Mouse (Mus musculus) midbrain, embryonic 10.5 days (tissue): ENCODE data around the gene Sfmbt1. TPM values are rescaled to one million over a fixed set of nuclear protein-coding genes. Genes with fewer than 3 reads are reported as not detected.
"Not testable (repeated sequence)": the region's sequence is repeated elsewhere in the genome, so short reads cannot be mapped to it uniquely, and the experiment has no call there.

Experiments used
- DNase-seq: peaks from one replicate; pipeline ENCODE4 v3.0.0-alpha.2; 2017; ENCODE audit warnings: low spot score
- H3K27ac ChIP-seq: fragments of 300-500 bp; sonication (generic); replicated peaks from 2 replicates; pipeline ENCODE4 v1.5.1; 2016; ENCODE audit warnings: mild to moderate bottlenecking
- H3K27me3 ChIP-seq: fragments of 300-500 bp; sonication (generic); 2 replicates; pipeline ENCODE4 v1.6.1; 2016; ENCODE audit warnings: low read depth, mild to moderate bottlenecking; ENCODE audit not compliant: poor library complexity, severe bottlenecking
- H3K36me3 ChIP-seq: fragments of 300-500 bp; sonication (generic); 2 replicates; pipeline ENCODE4 v1.6.1; 2016; ENCODE audit warnings: mild to moderate bottlenecking, moderate library complexity
- H3K4me1 ChIP-seq: fragments of 300-500 bp; sonication (generic); 2 replicates; pipeline ENCODE4 v1.6.1; 2016
- H3K4me3 ChIP-seq: fragments of 300-500 bp; sonication (generic); 2 replicates; pipeline ENCODE4 v1.5.1; 2016; ENCODE audit warnings: mild to moderate bottlenecking, moderate library complexity
- H3K9me3 ChIP-seq: fragments of 300-500 bp; sonication (generic); replicated peaks from 2 replicates; pipeline ENCODE4 v1.6.1; 2016; ENCODE audit warnings: mild to moderate bottlenecking
- WGBS: fragments of 180-500 bp; shearing (Covaris S2); methylation state at CpG from one replicate; pipeline ENCODE4 v1.1.7; 2016; 5-methylcytosine and 5-hydroxymethylcytosine counted together
- polyA plus RNA-seq: library from polyadenylated mRNA; unstranded; fragments of >200 nt; fragmentation: Nextera tagmentation; extraction: Ambion mirVana; gene quantifications from 2 replicates; pipeline ENCODE4 v1.2.1, GENCODE M21; 2016

The Sfmbt1 gene
- polyA plus RNA-seq, 1 experiment from 2014 or later = 22.6 TPM

DNA sequence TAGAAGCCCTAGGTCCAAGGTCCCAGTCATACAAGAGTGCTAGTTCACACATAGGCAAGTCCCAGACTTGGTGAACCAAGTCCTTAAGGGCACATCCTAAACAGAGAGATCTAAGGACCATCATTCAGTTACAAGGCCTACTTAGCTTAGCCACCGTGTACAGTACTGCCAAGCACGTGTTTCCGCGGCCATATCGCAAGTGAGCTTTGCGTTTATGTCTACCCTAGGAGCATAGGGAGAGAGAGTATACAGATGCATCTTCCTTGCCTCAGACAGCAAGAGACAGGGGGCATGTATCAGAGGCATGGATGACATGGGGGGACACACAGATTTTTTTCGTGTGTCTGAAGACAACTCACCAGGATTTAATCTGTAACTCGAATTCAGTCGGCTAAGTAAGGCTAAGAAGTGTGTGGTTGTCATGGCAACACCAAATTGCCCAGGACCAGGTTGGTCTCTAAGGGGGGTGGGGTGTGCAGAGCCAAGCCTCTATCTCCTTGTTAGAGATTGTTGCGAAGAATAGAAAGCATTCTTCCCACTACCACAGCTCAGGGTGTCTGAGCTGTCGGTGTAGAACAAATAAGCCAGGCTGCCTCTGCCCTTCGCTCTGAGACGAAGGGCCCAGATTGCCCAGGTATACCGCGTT lies 17.1 kb upstream of the Sfmbt1 start:
- Histone ChIP-seq H3K27ac (no peak overlapping the region), H3K9me3 (no peaks in the 10 kb centered on the region), H3K27me3 (no peaks in the 10 kb centered on the region), H3K36me3 (no peaks in the 10 kb centered on the region), H3K4me3 (no peak overlapping the region), H3K4me1 (peaks cover 14% of the 10 kb centered on the region)
- DNase-seq = no peak
- 75% methylated on average over 15 of the region's 15 CpGs for WGBS

DNA sequence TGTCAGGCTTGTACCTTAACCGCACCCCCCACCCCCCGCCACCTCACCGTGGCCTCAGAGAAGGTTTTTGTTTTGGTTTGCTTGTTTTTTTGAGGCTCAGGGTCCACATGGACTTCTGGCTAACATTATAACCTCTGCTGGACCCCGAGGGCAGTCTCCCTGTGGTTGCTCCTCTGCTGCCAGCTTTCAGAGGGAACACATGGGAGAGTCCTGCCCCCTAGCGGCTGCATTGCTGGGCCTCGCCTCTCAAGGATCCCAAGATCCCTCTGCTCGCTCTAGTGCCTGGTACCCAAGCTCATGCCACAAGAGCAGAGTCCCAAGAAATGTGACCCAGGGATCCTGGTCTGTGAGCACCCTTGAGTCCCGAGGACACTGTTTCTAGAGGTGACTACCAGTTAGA lies 15.0 kb upstream of the Sfmbt1 start:
- peaks cover 14% of the 10 kb centered on the region for H3K4me1 ChIP-seq
- no peaks in the 10 kb centered on the region for H3K36me3 ChIP-seq
- H3K4me3 ChIP-seq = no peak overlapping the region
- H3K9me3 ChIP-seq = no peaks in the 10 kb centered on the region
- H3K27me3 ChIP-seq = no peaks in the 10 kb centered on the region
- H3K27ac ChIP-seq = no peak overlapping the region
- DNase-seq = peak; percentile 74
- 32% methylated on average over 8 of the region's 8 CpGs for WGBS

DNA sequence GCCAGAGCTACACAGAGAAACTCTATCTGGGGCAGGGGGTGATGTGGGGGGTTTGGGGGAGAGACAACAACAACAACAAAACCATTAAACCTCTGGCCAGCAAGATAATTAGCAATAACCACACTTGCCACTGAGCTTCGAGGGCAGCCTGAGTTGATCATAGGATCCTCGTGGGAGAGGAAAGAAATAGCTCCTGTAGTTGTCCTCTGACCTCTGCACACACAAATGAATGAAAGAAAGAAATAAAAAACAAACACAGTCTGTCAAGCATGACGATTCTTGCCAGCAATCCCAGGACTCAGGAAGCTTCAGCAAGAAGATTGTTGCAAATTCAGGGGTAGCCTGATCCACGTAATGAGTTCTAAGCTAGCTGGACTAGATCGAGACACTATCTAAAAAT lies 12.1 kb upstream of the Sfmbt1 start:
- H3K36me3 ChIP-seq = no peaks in the 10 kb centered on the region
- H3K27ac ChIP-seq = no peak overlapping the region
- H3K9me3 ChIP-seq = no peaks in the 10 kb centered on the region
- no peak for DNase-seq
- peaks cover 8% of the 10 kb centered on the region for H3K4me1 ChIP-seq
- WGBS = 60% methylated on average over 5 of the region's 5 CpGs
- H3K4me3 ChIP-seq = no peak overlapping the region
- no peaks in the 10 kb centered on the region for H3K27me3 ChIP-seq

DNA sequence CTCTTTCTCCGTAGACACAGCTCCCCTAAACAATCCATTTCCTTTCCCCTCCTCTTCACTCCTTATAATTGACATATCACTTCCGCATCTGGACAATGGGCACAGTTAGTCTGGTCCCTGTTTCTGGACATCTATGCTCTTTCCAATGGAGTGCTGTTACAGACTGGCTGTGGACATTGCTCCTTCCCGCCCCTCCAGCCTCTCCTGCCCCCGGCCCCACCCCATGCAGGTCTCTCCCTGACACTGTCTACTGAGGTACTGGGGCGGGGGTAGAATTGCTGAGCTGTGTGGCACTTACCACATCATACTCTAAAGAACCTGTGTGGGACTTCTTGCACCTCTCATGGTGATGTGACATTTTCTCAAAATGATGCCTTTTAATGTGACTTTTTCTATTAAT lies 11.6 kb upstream of the Sfmbt1 start:
- Histone ChIP-seq H3K9me3 (no peaks in the 10 kb centered on the region), H3K4me3 (no peak overlapping the region), H3K27me3 (no peaks in the 10 kb centered on the region), H3K4me1 (peaks cover 2% of the 10 kb centered on the region), H3K27ac (no peak overlapping the region), H3K36me3 (no peaks in the 10 kb centered on the region)
- no peak for DNase-seq
- WGBS = 87% methylated on average over 5 of the region's 5 CpGs

DNA sequence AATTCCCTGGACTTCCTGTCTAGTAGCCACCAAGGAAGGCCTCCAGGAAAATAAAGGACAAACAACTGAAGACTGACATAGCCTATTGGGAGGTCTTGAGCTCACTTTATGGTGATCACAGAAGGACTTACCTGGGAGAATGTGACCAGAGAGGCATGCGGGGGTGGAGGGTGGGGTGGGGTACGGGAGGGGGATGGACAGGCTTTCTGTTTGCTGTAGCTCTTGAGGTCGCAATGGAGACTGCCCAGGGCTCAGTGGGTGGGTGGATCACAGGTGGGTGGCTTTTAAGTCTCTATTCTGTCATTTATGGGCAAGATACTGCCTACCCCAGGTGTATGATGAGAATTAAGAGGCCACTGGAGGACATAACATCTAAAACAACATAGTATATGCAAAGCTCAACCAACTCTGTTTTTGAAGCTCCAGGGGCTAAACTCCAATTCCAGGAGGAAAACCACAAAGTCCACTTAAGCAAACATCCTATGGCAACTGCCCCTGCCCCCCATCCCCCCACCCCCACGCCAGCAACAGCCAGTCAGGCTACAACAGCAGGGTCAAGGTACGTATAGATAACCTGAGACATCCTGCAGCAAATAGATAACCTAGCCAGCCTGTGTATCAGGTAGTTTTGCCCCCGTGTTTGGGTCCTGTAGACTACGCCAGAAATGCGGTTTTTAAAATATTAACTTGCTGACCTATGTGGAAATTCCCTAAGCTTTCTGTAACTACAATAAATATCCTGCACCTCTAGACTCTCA lies 10.4 kb upstream of the Sfmbt1 start:
- 80% methylated on average over 8 of the region's 8 CpGs for WGBS
- DNase-seq = no peak
- Histone ChIP-seq H3K27me3 (no peaks in the 10 kb centered on the region), H3K9me3 (no peaks in the 10 kb centered on the region), H3K4me3 (no peak overlapping the region), H3K4me1 (no peaks in the 10 kb centered on the region), H3K27ac (no peak overlapping the region), H3K36me3 (no peaks in the 10 kb centered on the region)

DNA sequence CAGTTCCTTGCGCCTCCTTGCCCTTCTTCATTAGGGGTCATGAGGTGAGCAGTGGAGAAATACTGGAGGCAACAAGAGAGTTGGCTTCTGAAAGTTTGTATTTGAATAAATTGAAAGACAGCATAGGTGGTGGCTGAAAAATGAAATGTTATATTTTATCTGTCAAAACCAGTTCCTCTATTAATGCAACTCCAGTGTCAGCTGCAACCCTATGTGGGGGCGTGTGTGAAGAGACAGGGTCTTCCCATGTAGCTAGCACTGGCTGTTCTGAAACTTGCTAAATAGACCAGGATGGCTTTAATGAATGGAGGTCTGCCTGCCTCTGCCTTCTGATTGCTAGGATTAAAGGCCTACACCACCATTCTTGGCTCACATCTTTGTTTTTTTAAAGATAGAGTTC lies 2.8 kb upstream of the Sfmbt1 start:
- Histone ChIP-seq H3K27ac (no peak overlapping the region), H3K36me3 (no peaks in the 10 kb centered on the region), H3K27me3 (peaks cover 16% of the 10 kb centered on the region), H3K4me1 (peaks cover 16% of the 10 kb centered on the region), H3K4me3 (no peak overlapping the region), H3K9me3 (no peaks in the 10 kb centered on the region)
- 90% methylated on average over 2 of the region's 2 CpGs for WGBS
- no peak for DNase-seq

DNA sequence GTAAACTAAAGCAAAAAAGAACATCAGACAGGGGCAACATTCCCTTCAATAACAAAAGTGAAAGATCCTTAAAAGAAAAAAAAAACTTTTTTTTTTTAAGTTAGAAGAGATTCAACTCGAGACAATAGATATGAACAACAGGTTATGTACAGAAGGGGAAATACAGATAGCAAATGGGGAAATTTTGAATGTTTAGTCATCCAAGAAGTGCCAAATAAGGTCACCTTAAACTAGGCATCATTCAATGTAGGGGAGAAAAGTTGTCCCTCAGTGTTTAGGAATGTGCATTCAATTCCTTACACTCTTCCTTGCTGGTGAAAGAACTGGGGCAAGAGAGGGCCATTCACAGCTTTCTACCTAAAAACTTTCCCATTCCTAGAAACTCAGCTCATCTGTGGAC lies 880 bp upstream of the Sfmbt1 start:
- Histone ChIP-seq H3K4me3 (no peak overlapping the region), H3K36me3 (no peaks in the 10 kb centered on the region), H3K27ac (no peak overlapping the region), H3K4me1 (peaks cover 26% of the 10 kb centered on the region), H3K9me3 (no peaks in the 10 kb centered on the region), H3K27me3 (peaks cover 16% of the 10 kb centered on the region)
- DNase-seq = peak; percentile 8
- WGBS = 80% methylated on average over 1 of the region's 1 CpGs

DNA sequence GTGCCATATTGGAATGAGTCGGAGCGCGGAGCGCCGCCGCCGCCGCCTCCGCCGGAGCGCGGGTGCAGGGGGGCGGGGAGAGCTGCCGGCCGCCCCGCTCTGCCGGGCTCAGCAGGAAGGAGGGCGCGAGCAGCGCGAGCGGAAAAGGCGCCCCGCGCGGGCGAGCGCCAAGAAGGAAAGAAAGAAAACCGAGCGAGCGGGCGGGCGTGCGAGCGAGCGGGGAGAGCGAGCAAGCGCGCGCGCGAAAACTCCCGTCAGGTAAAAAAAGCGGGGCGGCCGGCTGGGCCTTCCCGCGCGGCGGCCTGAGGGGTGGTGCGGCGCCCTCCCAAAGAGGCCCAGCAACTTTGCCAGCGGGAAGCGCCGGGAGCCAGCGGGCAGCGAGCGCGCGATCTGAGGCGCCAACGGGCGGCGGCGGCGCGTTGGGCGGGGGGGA lies 985 bp downstream of the Sfmbt1 start:
- Histone ChIP-seq H3K36me3 (no peaks in the 10 kb centered on the region), H3K4me1 (peaks cover 26% of the 10 kb centered on the region), H3K4me3 (peak overlapping the region; percentile 90), H3K27ac (peak overlapping the region; percentile 97), H3K27me3 (peaks cover 16% of the 10 kb centered on the region), H3K9me3 (no peaks in the 10 kb centered on the region)
- peak; percentile 87 for DNase-seq
- under 1% methylated on average over 62 of the region's 68 CpGs for WGBS

DNA sequence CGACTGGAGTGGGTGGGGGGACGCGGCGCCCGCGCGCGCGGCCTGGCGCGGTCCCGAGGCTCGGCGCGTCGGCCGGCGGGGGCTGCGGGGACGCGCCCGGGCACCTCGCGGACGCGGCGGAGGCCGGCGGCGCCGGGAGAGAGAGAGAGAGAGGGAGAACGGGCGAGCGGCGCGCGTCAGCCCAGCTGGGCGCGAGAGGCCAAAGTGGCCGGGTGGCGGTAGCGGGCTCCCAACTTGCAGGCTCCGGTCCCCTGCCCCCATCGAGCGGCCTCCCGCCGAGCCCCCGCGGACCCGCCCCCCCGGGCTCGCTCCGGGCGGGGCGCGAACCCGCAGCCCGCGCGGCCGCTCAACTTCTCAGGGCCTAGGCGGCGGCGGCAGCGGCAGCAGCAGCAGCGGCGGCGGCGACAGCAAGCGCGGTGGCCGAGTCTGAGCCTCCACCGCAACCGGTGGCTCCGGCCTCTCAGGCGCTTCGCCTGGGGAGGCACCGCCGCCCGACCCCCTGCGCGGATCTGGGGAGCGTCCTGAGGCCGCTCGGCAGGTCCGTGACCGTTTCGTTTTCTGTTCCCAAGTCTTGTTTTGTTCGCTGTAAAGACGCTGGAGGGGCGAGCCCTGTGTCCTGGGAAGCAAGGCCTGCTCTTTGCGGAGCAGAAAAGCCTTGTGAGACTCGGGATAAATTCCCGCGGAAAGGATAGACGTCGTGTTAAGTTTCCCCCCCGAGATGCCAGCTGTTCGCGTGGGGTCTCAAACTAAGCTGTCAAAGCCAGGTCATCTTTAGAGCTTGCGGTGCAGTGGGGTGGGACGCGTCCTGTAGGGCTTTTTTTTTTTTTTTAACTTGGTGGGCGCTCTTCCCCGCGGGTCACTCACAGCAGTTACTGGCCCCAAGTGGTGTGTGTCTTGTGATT lies 1.7 kb downstream of the Sfmbt1 start:
- peak; percentile 80 for DNase-seq
- peaks cover 16% of the 10 kb centered on the region for H3K27me3 ChIP-seq
- peak overlapping the region; percentile 90 for H3K4me3 ChIP-seq
- no peaks in the 10 kb centered on the region for H3K36me3 ChIP-seq
- no peaks in the 10 kb centered on the region for H3K9me3 ChIP-seq
- H3K4me1 ChIP-seq = peaks cover 26% of the 10 kb centered on the region
- under 1% methylated on average over 93 of the region's 106 CpGs for WGBS
- peak overlapping the region; percentile 97 for H3K27ac ChIP-seq

DNA sequence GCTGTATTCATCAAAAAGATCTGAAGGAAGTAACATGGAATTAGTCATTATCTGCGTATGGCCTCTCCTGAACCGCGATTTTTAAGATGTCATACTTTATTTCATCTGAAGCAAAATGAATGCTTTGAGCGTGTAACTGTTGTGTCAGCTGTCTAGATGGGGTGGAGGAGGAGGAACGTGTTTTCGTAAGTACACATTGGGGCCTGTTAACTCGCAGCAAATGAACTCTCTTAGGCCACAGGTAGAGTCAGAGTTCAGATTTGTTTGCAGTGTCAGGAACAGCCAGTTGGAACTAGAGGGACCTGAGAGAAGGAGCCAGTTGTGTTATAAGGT lies 2.3 kb downstream of the Sfmbt1 start:
- 0 out of 2 replicates have a peak overlapping the region, but pooled peaks have one; percentile 97 for H3K27ac ChIP-seq
- peak overlapping the region; percentile 90 for H3K4me3 ChIP-seq
- H3K36me3 ChIP-seq = no peaks in the 10 kb centered on the region
- H3K27me3 ChIP-seq = peaks cover 16% of the 10 kb centered on the region
- peaks cover 26% of the 10 kb centered on the region for H3K4me1 ChIP-seq
- DNase-seq = no peak
- 9% methylated on average over 7 of the region's 7 CpGs for WGBS
- H3K9me3 ChIP-seq = no peaks in the 10 kb centered on the region

DNA sequence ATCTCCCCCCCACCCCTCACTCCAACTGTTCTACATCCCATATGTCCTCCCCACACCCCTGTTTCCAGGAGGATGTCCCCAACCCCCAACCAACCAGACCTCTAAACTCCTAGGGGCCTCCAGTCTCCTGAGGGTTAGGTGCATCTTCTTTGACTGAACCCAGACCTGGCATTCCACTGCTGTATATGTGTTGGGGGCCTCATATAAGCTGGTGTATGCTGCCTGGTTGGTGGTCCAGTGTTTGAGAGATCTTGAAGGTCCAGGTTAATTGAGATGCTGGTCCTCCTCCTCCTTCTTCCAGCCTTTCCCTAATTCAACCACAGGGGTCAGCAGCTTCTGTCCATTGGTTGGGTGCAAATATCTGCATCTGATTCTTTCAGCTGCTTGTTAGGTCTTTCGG lies 4.0 kb downstream of the Sfmbt1 start:
- not testable (repeated sequence) for DNase-seq, H3K4me3 ChIP-seq, H3K27ac ChIP-seq, H3K36me3 ChIP-seq, H3K9me3 ChIP-seq
- peaks cover 26% of the 10 kb centered on the region for H3K4me1 ChIP-seq
- H3K27me3 ChIP-seq = peaks cover 14% of the 10 kb centered on the region
- 93% methylated on average over 1 of the region's 1 CpGs for WGBS

DNA sequence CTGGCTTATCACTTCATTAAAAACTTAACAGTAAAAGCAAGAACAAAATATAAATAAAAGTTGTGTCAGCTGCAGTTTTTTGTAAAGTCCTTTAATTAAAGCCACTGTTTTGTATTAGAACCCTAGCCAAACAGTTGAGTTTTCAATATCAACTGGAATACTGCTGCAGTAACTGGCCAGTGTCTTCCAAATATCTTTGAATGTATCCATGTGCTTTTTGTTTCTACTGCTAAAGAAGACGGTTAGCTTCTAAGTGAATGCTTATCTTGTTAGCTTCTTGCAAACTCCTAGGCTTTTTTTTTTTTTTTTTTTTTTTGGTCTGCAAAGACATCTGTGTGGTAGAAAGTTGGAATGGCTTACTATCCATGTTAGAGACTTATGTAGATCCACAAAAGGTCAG lies 4.9 kb downstream of the Sfmbt1 start:
- DNase-seq = no peak
- H3K27ac ChIP-seq = no peak overlapping the region
- no peaks in the 10 kb centered on the region for H3K9me3 ChIP-seq
- no peaks in the 10 kb centered on the region for H3K36me3 ChIP-seq
- peaks cover 26% of the 10 kb centered on the region for H3K4me1 ChIP-seq
- H3K4me3 ChIP-seq = no peak overlapping the region
- H3K27me3 ChIP-seq = peaks cover 6% of the 10 kb centered on the region
- 89% methylated on average over 1 of the region's 1 CpGs for WGBS

DNA sequence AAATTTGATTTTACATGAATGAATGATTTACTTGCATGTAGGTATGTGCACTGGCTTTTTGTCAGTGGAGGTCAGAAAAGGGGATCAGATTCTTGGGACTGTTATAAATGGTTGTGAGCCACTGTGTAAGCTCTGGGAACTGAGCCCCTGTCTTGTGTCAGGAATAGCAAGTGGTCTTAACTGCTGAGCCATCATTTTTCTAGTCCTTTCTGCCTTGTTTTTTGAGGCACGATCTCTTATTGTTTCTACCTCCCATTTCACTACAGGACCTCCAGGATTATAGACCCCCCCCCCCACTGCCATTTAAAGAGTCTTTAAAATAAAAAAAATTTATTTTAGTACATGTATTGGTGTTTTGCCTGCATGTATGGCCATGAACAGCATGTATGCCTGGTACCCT lies 7.2 kb downstream of the Sfmbt1 start:
- H3K9me3 ChIP-seq = no peaks in the 10 kb centered on the region
- 88% methylated on average over 1 of the region's 1 CpGs for WGBS
- DNase-seq = no peak
- H3K36me3 ChIP-seq = no peaks in the 10 kb centered on the region
- no peak overlapping the region for H3K27ac ChIP-seq
- no peak overlapping the region for H3K4me3 ChIP-seq
- peaks cover 11% of the 10 kb centered on the region for H3K4me1 ChIP-seq
- no peaks in the 10 kb centered on the region for H3K27me3 ChIP-seq
